Mouse (Mus musculus) kidney, embryonic 14.5 days (tissue): ENCODE measurements around the gene Olfr1242. TPM values are rescaled to one million over a fixed set of nuclear protein-coding genes. Genes with fewer than 3 reads are reported as not detected.

Source experiments
- ATAC-seq: fragments of 200-750 bp; cut with Nextera tagmentation; 2 replicates; pipeline ENCODE4 v1.8.0; 2017; ENCODE audit warnings: moderate number of reproducible peaks, mild to moderate bottlenecking, moderate TSS enrichment, moderate library complexity; ENCODE audit not compliant: low FRiP score, low TSS enrichment
- H3K27ac ChIP-seq: fragments of 300-500 bp; sonication (generic); 2 replicates; pipeline ENCODE4 v1.5.1; 2014; ENCODE audit warnings: low read depth, mild to moderate bottlenecking, low read length, moderate library complexity, mixed read lengths
- H3K27me3 ChIP-seq: fragments of 300-500 bp; sonication (generic); 2 replicates; pipeline ENCODE4 v1.6.1; 2014; ENCODE audit warnings: mild to moderate bottlenecking, low read length; ENCODE audit not compliant: control insufficient read depth, insufficient read depth
- H3K36me3 ChIP-seq: fragments of 300-500 bp; sonication (generic); 2 replicates; pipeline ENCODE4 v1.6.1; 2014; ENCODE audit warnings: low read length, mixed read lengths; ENCODE audit not compliant: control insufficient read depth, insufficient read depth
- H3K4me1 ChIP-seq: fragments of 300-500 bp; sonication (generic); 2 replicates; pipeline ENCODE4 v1.6.1; 2014; ENCODE audit warnings: low read length, mixed read lengths; ENCODE audit not compliant: control insufficient read depth, insufficient read depth
- H3K4me2 ChIP-seq: fragments of 300-500 bp; sonication (generic); replicated peaks from 2 replicates; pipeline ENCODE4 v1.6.1; 2014; ENCODE audit warnings: low read depth, mild to moderate bottlenecking, low read length
- H3K4me3 ChIP-seq: fragments of 300-500 bp; sonication (generic); 2 replicates; pipeline ENCODE4 v1.5.1; 2014; ENCODE audit warnings: mild to moderate bottlenecking, low read length
- H3K9ac ChIP-seq: fragments of 300-500 bp; sonication (generic); 2 replicates; pipeline ENCODE4 v1.6.1; 2014; ENCODE audit warnings: low read depth, mild to moderate bottlenecking, low read length, moderate library complexity
- H3K9me3 ChIP-seq: fragments of 300-500 bp; sonication (generic); 2 replicates; pipeline ENCODE4 v1.6.1; 2016; ENCODE audit warnings: low read length; ENCODE audit not compliant: control insufficient read depth
- WGBS: fragments of 180-500 bp; shearing (Covaris S2); extraction: QIAGEN DNeasy Blood & Tissue Kit; methylation state at CpG from one replicate; pipeline ENCODE4 v1.1.7; 2014; 5-methylcytosine and 5-hydroxymethylcytosine counted together
- polyA plus RNA-seq: library from polyadenylated mRNA; unstranded; fragments of >200 nt; fragmentation: Nextera tagmentation; extraction: Ambion mirVana; gene quantifications from 2 replicates; pipeline ENCODE4 v1.2.1, GENCODE M21; 2014

Gene Olfr1242
- polyA plus RNA-seq: not detected in 2 replicates

- no peaks in the 10 kb centered on the region for H3K27me3 ChIP-seq
- no peak for ATAC-seq
- 80% methylated on average over 1 of the region's 1 CpGs for WGBS
- no peaks in the 10 kb centered on the region for H3K36me3 ChIP-seq
- no peak within 1 kb of the TSS for H3K27ac ChIP-seq
- no peak within 1 kb of the TSS for H3K4me3 ChIP-seq
- no peaks in the 10 kb centered on the region for H3K9me3 ChIP-seq
- no peaks in the 10 kb centered on the region for H3K4me1 ChIP-seq
- no peak within 1 kb of the TSS for H3K9ac ChIP-seq
- H3K4me2 ChIP-seq: no peak within 1 kb of the TSS
Measured at GRCm38 (mm10) chr2:89498235-89498634, at the start of gene Olfr1242. Gene Olfr1242 (minus strand): TSS chr2:89498335.

DNA sequence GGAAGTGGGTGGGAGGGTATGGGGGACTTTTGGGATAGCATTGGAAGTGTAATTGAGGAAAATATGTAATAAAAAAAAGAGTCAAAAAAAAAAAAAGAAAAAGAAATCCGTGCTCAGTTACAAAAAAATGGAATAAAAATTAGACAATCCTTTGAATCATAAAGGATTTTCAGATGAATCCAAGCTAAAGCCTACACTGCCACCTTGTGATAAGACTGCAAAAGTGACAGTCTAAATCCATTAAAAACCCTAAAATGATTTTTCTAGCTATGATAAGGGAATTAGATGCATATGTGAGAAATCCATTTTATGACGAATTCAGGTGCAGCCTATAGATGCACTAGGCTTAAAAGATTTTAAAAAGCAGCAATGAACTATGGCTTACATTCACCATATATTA is 46.4 kb upstream of the Olfr1242 start:
- H3K27ac ChIP-seq: no peak overlapping the region
- no peak overlapping the region for H3K4me3 ChIP-seq
- H3K9me3 ChIP-seq: no peaks in the 10 kb centered on the region
- 65% methylated on average over 2 of the region's 2 CpGs for WGBS
- no peak overlapping the region for H3K9ac ChIP-seq
- no peak overlapping the region for H3K4me2 ChIP-seq
- ATAC-seq: no peak
- no peaks in the 10 kb centered on the region for H3K36me3 ChIP-seq
- H3K4me1 ChIP-seq: no peaks in the 10 kb centered on the region
- H3K27me3 ChIP-seq: no peaks in the 10 kb centered on the region

GRCm38 (mm10) chr2:89539923-89540322 is 41.8 kb upstream of the Olfr1242 start:
- H3K4me3 ChIP-seq: no peak overlapping the region
- no peaks in the 10 kb centered on the region for H3K36me3 ChIP-seq
- no peak for ATAC-seq
- H3K4me1 ChIP-seq: no peaks in the 10 kb centered on the region
- H3K9ac ChIP-seq: no peak overlapping the region
- no peaks in the 10 kb centered on the region for H3K9me3 ChIP-seq
- 70% methylated on average over 1 of the region's 1 CpGs for WGBS
- no peak overlapping the region for H3K27ac ChIP-seq
- H3K4me2 ChIP-seq: no peak overlapping the region
- H3K27me3 ChIP-seq: no peaks in the 10 kb centered on the region

DNA sequence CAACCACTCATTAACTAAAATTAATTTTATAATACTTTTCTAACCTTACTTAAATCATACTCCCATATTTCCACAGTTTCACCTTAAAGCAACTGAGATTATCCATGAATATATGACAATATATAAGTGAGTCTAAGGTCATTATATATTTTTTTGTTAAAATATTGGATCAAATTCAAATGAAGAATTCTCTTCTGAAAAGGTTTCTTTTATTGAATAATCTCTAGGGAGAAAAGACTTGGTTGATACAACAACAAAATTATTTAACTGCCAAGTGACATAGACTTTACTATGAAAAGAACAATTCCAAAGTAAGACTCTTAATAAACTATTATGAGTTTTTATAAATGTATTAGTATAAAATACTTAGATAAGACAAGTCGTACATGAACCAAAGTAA is 33.3 kb upstream of the Olfr1242 start, which contains the start of gene Olfr1243:
Gene Olfr1243 (minus strand): TSS at position 101 of the 400 bp plus-strand sequence.
- Histone ChIP-seq H3K27ac (no peak within 1 kb of the TSS), H3K9me3 (no peaks in the 10 kb centered on the region), H3K27me3 (no peaks in the 10 kb centered on the region), H3K9ac (no peak within 1 kb of the TSS), H3K36me3 (no peaks in the 10 kb centered on the region), H3K4me2 (no peak within 1 kb of the TSS), H3K4me1 (no peaks in the 10 kb centered on the region), H3K4me3 (no peak within 1 kb of the TSS)
- ATAC-seq: no peak
- 91% methylated on average over 1 of the region's 1 CpGs for whole genome bisulfite sequencing

GRCm38 (mm10) chr2:89487026-89487425 is 11.1 kb downstream of the Olfr1242 start, which contains the start of gene Olfr1241:
Gene Olfr1241 (minus strand): TSS chr2:89487126.
- no peaks in the 10 kb centered on the region for H3K9me3 ChIP-seq
- no peaks in the 10 kb centered on the region for H3K27me3 ChIP-seq
- H3K9ac ChIP-seq: no peak within 1 kb of the TSS
- H3K4me3 ChIP-seq: no peak within 1 kb of the TSS
- H3K4me2 ChIP-seq: no peak within 1 kb of the TSS
- H3K4me1 ChIP-seq: no peaks in the 10 kb centered on the region
- no peaks in the 10 kb centered on the region for H3K36me3 ChIP-seq
- no peak within 1 kb of the TSS for H3K27ac ChIP-seq
- no peak for ATAC-seq

- Histone ChIP-seq H3K9me3 (no peaks in the 10 kb centered on the region), H3K9ac (no peak within 1 kb of the TSS), H3K4me3 (no peak within 1 kb of the TSS), H3K4me2 (no peak within 1 kb of the TSS), H3K4me1 (no peaks in the 10 kb centered on the region), H3K27ac (no peak within 1 kb of the TSS), H3K36me3 (no peaks in the 10 kb centered on the region), H3K27me3 (no peaks in the 10 kb centered on the region)
- 82% methylated on average over 3 of the region's 3 CpGs for WGBS
- no peak for ATAC-seq
Measured at GRCm38 (mm10) chr2:89442900-89443299, 55.2 kb downstream of the Olfr1242 start, which contains the start of gene Olfr1240. Gene Olfr1240 (minus strand): TSS chr2:89443000.

Other genes with a start within 250 kb of the Olfr1242 start
- not detected in 2 replicates for gene Olfr1228, start 244.3 kb downstream of the Olfr1242 start, polyA plus RNA-seq
- gene Olfr1229, start 210.3 kb downstream of the Olfr1242 start, polyA plus RNA-seq: not detected in 2 replicates
- not detected in 2 replicates for gene Olfr1230, start 201.1 kb downstream of the Olfr1242 start, polyA plus RNA-seq
- not detected in 2 replicates for gene Olfr1231, start 191.3 kb downstream of the Olfr1242 start, polyA plus RNA-seq
- not detected in 2 replicates for gene Olfr1232, start 168.7 kb downstream of the Olfr1242 start, polyA plus RNA-seq
- gene Olfr1233, start 155.9 kb downstream of the Olfr1242 start, polyA plus RNA-seq: not detected in 2 replicates
- not detected in 2 replicates for gene Olfr1234, start 133.5 kb downstream of the Olfr1242 start, polyA plus RNA-seq
- gene Olfr1238, start 88.7 kb downstream of the Olfr1242 start, polyA plus RNA-seq: not detected in 2 replicates
- not detected in 2 replicates for gene Olfr1239, start 77.9 kb downstream of the Olfr1242 start, polyA plus RNA-seq
- not detected in 2 replicates for gene Olfr1240, start 55.3 kb downstream of the Olfr1242 start, polyA plus RNA-seq
- gene Olfr1241, start 11.2 kb downstream of the Olfr1242 start, polyA plus RNA-seq: not detected in 2 replicates
- gene Olfr1243, start 33.2 kb upstream of the Olfr1242 start, polyA plus RNA-seq: not detected in 2 replicates
- gene Olfr1245, start 80.1 kb upstream of the Olfr1242 start, polyA plus RNA-seq: not detected in 2 replicates
- not detected in 2 replicates for gene Olfr1246, start 94.8 kb upstream of the Olfr1242 start, polyA plus RNA-seq
- gene Olfr1247, start 115.8 kb upstream of the Olfr1242 start, polyA plus RNA-seq: not detected in 2 replicates
- not detected in 2 replicates for gene Olfr1248, start 119.9 kb upstream of the Olfr1242 start, polyA plus RNA-seq
- gene Olfr1249, start 136.6 kb upstream of the Olfr1242 start, polyA plus RNA-seq: not detected in 2 replicates
- not detected in 2 replicates for gene Olfr1250, start 163.1 kb upstream of the Olfr1242 start, polyA plus RNA-seq
- not detected in 2 replicates for gene Olfr1251, start 173.6 kb upstream of the Olfr1242 start, polyA plus RNA-seq
- gene Olfr1252, start 226.7 kb upstream of the Olfr1242 start, polyA plus RNA-seq: not detected in 2 replicates